Mouse (Mus musculus) olfactory bulb, adult 2 months (tissue): ENCODE data around the gene Zmynd15.
"Not testable (repeated sequence)": the region's sequence is repeated elsewhere in the genome, so short reads cannot be mapped to it uniquely, and the experiment has no call there.

Experiments used
- CTCF ChIP-seq: fragments of 200-500 bp; IDR thresholded peaks from 2 replicates; pipeline ENCODE4 v1.5.1; 2012; ENCODE audit warnings: low read depth, mild to moderate bottlenecking, low read length, moderate library complexity; ENCODE audit not compliant: insufficient read depth
- POLR2A ChIP-seq: fragments of 200-500 bp; IDR thresholded peaks from 2 replicates; pipeline ENCODE4 v1.6.1; 2012; ENCODE audit warnings: mild to moderate bottlenecking, low read depth, low read length, moderate library complexity; ENCODE audit not compliant: insufficient read depth

DNA sequence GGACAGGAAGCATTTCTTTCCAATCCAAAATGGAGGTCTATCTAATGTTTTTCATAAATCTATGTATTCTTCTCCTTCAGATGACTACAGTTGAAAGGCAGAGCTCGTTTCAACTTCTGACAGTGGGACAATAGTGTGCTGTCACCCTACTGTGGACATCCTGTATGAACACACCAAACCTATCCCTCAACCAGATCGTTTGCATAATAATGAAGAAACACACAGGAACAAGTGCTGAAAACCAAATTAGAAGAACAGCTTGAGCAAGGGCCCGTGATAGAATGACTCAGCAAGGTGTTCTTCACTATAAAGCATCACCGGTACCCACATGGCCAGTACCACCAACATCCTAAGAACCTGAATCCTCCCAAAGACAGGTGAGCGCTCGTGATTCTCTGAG is 32.6 kb upstream of the Zmynd15 start:
- not testable (repeated sequence) for TF ChIP-seq CTCF, POLR2A
